Mouse (Mus musculus): ENCODE results near the gene Zcchc10.

- TF ChIP-seq HCFC1 (IDR thresholded peaks at IDR 0.05; ENCODE audit: borderline replicate concordance, insufficient read depth, low read length) (no peak), ZC3H11A (IDR thresholded peaks at IDR 0.05; ENCODE audit: borderline replicate concordance, low read depth, low read length) (no peak), CHD2 (IDR thresholded peaks at IDR 0.05; ENCODE audit: low read depth, low read length) (no peak), MAFK (IDR thresholded peaks at IDR 0.05; ENCODE audit: insufficient read depth, low read depth, low read length) (no peak)
Measured at GRCm38 (mm10) chr11:53316996-53317395, 7.5 kb upstream of the Zcchc10 start.

Measured in ES-E14 (cell line).